Mouse (Mus musculus) liver, postnatal 0 days (tissue): ENCODE measurements around the gene Mzf1.

Experiments
- CTCF ChIP-seq: sonication (generic); IDR thresholded peaks from 2 replicates; pipeline ENCODE4 v1.5.1; 2016; ENCODE audit warnings: antibody characterized with exemption, low read depth
- EP300 ChIP-seq: IDR thresholded peaks from 2 replicates; pipeline ENCODE4 v1.6.1; 2016; ENCODE audit warnings: antibody characterized with exemption, low read depth, mild to moderate bottlenecking

DNA sequence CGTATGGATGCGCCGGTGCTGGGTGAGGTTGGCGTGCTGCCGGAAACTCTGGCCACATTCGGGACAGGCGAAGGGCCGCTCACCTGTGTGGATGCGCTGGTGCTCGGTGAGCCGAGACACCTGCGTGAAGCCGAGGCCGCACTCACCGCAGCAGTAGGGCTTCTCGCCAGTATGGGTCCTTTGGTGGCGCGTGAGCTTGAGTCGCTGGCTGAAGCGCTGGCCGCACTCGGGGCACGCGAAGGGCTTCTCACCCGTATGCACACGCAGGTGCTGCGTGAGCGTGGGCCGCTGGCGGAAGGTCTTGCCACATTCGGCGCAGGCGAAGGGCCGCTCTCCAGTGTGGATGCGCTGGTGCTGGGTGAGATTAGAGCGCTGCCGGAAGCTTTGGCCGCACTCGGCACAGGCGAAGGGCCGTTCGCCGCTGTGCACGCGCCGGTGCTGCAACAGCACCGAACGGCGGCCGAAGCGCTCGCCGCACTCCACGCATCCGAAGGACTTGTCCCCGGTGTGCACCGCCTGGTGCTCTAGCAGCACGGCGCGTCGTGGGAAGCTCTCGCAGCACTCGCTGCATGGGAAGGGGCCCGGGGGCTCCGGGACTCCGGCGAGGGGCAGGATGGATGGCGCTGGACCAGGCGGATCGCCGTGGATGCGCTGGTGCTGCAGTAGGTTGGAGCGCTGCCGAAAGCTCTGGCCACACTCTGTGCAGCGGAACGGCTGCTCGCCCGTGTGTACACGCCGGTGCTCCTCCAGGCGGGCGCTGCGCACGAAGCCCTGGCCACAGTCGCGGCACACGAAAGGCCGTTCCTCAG, 10.9 kb downstream of the Mzf1 start:
- TF ChIP-seq CTCF (no peak), EP300 (no peak)
